Mouse (Mus musculus) G1E (cell line): ENCODE measurements around the gene Id2.

ENCODE experiments used
- CTCF ChIP-seq: IDR thresholded peaks from 2 replicates; pipeline ENCODE4 v1.5.1; 2012; ENCODE audit warnings: low read depth, low read length, inconsistent platforms, mixed read lengths
- GATA1 ChIP-seq: IDR thresholded peaks from 2 replicates; pipeline ENCODE4 v1.6.1; 2012; ENCODE audit warnings: borderline replicate concordance, low read length, inconsistent platforms, mixed read lengths
- GATA2 ChIP-seq: IDR thresholded peaks from 2 replicates; pipeline ENCODE4 v1.6.1; 2012; ENCODE audit warnings: low read depth, low read length, inconsistent platforms, borderline replicate concordance
- POLR2AphosphoS5 ChIP-seq: IDR thresholded peaks from 2 replicates; pipeline ENCODE4 v1.6.1; 2012; ENCODE audit warnings: low read depth, low read length, inconsistent platforms; ENCODE audit not compliant: insufficient replicate concordance
- TAL1 ChIP-seq: conservative IDR thresholded peaks from 2 replicates; pipeline ENCODE4 v1.6.1; 2012; ENCODE audit warnings: low read depth, low read length, inconsistent platforms, mixed read lengths

GRCm38 (mm10) chr12:25094621-25095521, 2.1 kb downstream of the Id2 start:
- TF ChIP-seq CTCF (no peak), TAL1 (no peak), POLR2AphosphoS5 (no peak), GATA1 (no peak), GATA2 (no peak)
